Mouse (Mus musculus): ENCODE measurements around the gene Rab3c.
A peak's percentile ranks its signal among the peaks of the same experiment; 100 is the strongest.

The Rab3c gene

GRCm38 (mm10) chr13:110018941-110019743 lies 261.7 kb downstream of the Rab3c start:
- no peak for DNase-seq (ENCODE audit: low spot score)

GRCm38 (mm10) chr13:110018431-110018901 lies 262.3 kb downstream of the Rab3c start:
- peak; percentile 87 for DNase-seq (ENCODE audit: low spot score)

- no peak for DNase-seq (ENCODE audit: low spot score)
Measured at GRCm38 (mm10) chr13:110012029-110012428, 268.8 kb downstream of the Rab3c start.

- no peak for DNase-seq (ENCODE audit: low spot score)
Measured at GRCm38 (mm10) chr13:110010876-110011275, 269.9 kb downstream of the Rab3c start.

GRCm38 (mm10) chr13:110008539-110008938 lies 272.3 kb downstream of the Rab3c start:
- no peak for DNase-seq (ENCODE audit: low spot score)

- no peak for DNase-seq (ENCODE audit: low spot score)
Measured at GRCm38 (mm10) chr13:110006106-110006781, 274.6 kb downstream of the Rab3c start.

Measured in layer of hippocampus, adult 11-12 months (tissue).